Mouse (Mus musculus) ES-Bruce4 (cell line): Measurements from ENCODE around the gene Tulp3. TPM values are rescaled to one million over a fixed set of nuclear protein-coding genes. Genes with fewer than 3 reads are reported as not detected.

ENCODE experiments used
- H3K27ac ChIP-seq: 2 replicates; pipeline ENCODE4 v1.5.1; 2012; ENCODE audit warnings: low read length, inconsistent platforms; ENCODE audit not compliant: insufficient read depth
- H3K27me3 ChIP-seq: 2 replicates; pipeline ENCODE4 v1.6.1; 2012; ENCODE audit warnings: mild to moderate bottlenecking, low read length, inconsistent platforms; ENCODE audit not compliant: control insufficient read depth, poor library complexity, insufficient read depth, severe bottlenecking
- H3K36me3 ChIP-seq: 2 replicates; pipeline ENCODE4 v1.6.1; 2012; ENCODE audit warnings: inconsistent platforms, mild to moderate bottlenecking, low read length, moderate library complexity; ENCODE audit not compliant: control insufficient read depth, poor library complexity, insufficient read depth, severe bottlenecking
- H3K4me1 ChIP-seq: one replicate; pipeline ENCODE4 v1.8.1; 2011; ENCODE audit warnings: low read length; ENCODE audit not compliant: control insufficient read depth, insufficient read depth
- H3K4me3 ChIP-seq: 2 replicates; pipeline ENCODE4 v1.5.1; 2011; ENCODE audit warnings: low read depth, mild to moderate bottlenecking, low read length
- H3K9ac ChIP-seq: 2 replicates; pipeline ENCODE4 v1.6.1; 2012; ENCODE audit warnings: low read depth, mild to moderate bottlenecking, inconsistent platforms; ENCODE audit not compliant: poor library complexity, severe bottlenecking
- H3K9me3 ChIP-seq: replicated peaks from 2 replicates; pipeline ENCODE4 v1.6.1; 2012; ENCODE audit warnings: mild to moderate bottlenecking, low read length, inconsistent platforms; ENCODE audit not compliant: control insufficient read depth, poor library complexity, insufficient read depth, severe bottlenecking
- CTCF ChIP-seq: IDR thresholded peaks from one replicate; pipeline ENCODE4 v1.8.1; 2011; ENCODE audit warnings: low read depth, low read length
- EP300 ChIP-seq: IDR thresholded peaks from 2 replicates; pipeline ENCODE4 v1.6.1; 2011; ENCODE audit warnings: low read depth, low read length; ENCODE audit not compliant: insufficient read depth
- POLR2A ChIP-seq: IDR thresholded peaks from one replicate; pipeline ENCODE4 v1.8.1; 2011; ENCODE audit warnings: low read length; ENCODE audit not compliant: insufficient read depth
- polyA plus RNA-seq: library from polyadenylated mRNA; stranded (reverse); fragments of >200 nt; gene quantifications from 2 replicates; pipeline ENCODE4 v1.2.4, GENCODE M21; 2011; ENCODE audit warnings: low read depth; ENCODE audit not compliant: missing spikeins, insufficient read depth, insufficient read length

Tulp3 gene
- polyA plus RNA-seq, 1 experiment, result 57.4 TPM

- TF ChIP-seq CTCF, result no peak
- TF ChIP-seq EP300, result no peak
- no peak for TF ChIP-seq POLR2A
- H3K9ac ChIP-seq, result no peak overlapping the region
- no peak overlapping the region for H3K4me3 ChIP-seq
- H3K27me3 ChIP-seq, result no peaks in the 10 kb centered on the region
- peaks cover 23% of the 10 kb centered on the region for H3K36me3 ChIP-seq
- H3K27ac ChIP-seq, result no peak overlapping the region
- no peaks in the 10 kb centered on the region for H3K9me3 ChIP-seq
- peaks cover under 1% of the 10 kb centered on the region for H3K4me1 ChIP-seq
Measured at GRCm38 (mm10) chr6:128354140-128354539, 1.5 kb downstream of the Tulp3 start.

- Histone ChIP-seq H3K9ac (no peak overlapping the region), H3K27me3 (no peaks in the 10 kb centered on the region), H3K4me3 (no peak overlapping the region), H3K36me3 (no peaks in the 10 kb centered on the region), H3K27ac (no peak overlapping the region), H3K9me3 (no peaks in the 10 kb centered on the region), H3K4me1 (peaks cover 1% of the 10 kb centered on the region)
- TF ChIP-seq EP300, result no peak
- TF ChIP-seq POLR2A, result no peak
- TF ChIP-seq CTCF, result no peak
Measured at GRCm38 (mm10) chr6:128349711-128350110, 5.9 kb downstream of the Tulp3 start.

- TF ChIP-seq CTCF (no peak), EP300 (no peak)
- Histone ChIP-seq H3K9me3 (no peaks in the 10 kb centered on the region), H3K4me3 (no peak overlapping the region), H3K9ac (no peak overlapping the region), H3K36me3 (peaks cover 8% of the 10 kb centered on the region), H3K27ac (no peak overlapping the region), H3K27me3 (no peaks in the 10 kb centered on the region), H3K4me1 (peaks cover 1% of the 10 kb centered on the region)
Measured at GRCm38 (mm10) chr6:128346782-128347181, 8.9 kb downstream of the Tulp3 start.

- H3K9me3 ChIP-seq, result no peaks in the 10 kb centered on the region
- no peaks in the 10 kb centered on the region for H3K27me3 ChIP-seq
- TF ChIP-seq POLR2A (no peak), CTCF (no peak), EP300 (no peak)
- H3K27ac ChIP-seq, result no peak overlapping the region
- peaks cover 8% of the 10 kb centered on the region for H3K36me3 ChIP-seq
- no peak overlapping the region for H3K9ac ChIP-seq
- H3K4me3 ChIP-seq, result no peak overlapping the region
- peaks cover 1% of the 10 kb centered on the region for H3K4me1 ChIP-seq
Measured at GRCm38 (mm10) chr6:128345623-128346022, 10.0 kb downstream of the Tulp3 start.

GRCm38 (mm10) chr6:128341956-128342723 lies 13.5 kb downstream of the Tulp3 start:
- no peaks in the 10 kb centered on the region for H3K9me3 ChIP-seq
- peak overlapping the region; percentile 43 for H3K4me3 ChIP-seq
- no peak for TF ChIP-seq POLR2A
- H3K4me1 ChIP-seq, result peaks cover 5% of the 10 kb centered on the region
- H3K9ac ChIP-seq, result no peak overlapping the region
- no peaks in the 10 kb centered on the region for H3K27me3 ChIP-seq
- no peak overlapping the region for H3K27ac ChIP-seq
- H3K36me3 ChIP-seq, result peaks cover 8% of the 10 kb centered on the region

- no peak overlapping the region for H3K9ac ChIP-seq
- peaks cover 8% of the 10 kb centered on the region for H3K36me3 ChIP-seq
- peaks cover 7% of the 10 kb centered on the region for H3K4me1 ChIP-seq
- no peaks in the 10 kb centered on the region for H3K27me3 ChIP-seq
- H3K9me3 ChIP-seq, result no peaks in the 10 kb centered on the region
- TF ChIP-seq CTCF (no peak), EP300 (no peak), POLR2A (no peak)
- no peak overlapping the region for H3K4me3 ChIP-seq
- H3K27ac ChIP-seq, result peak overlapping the region; percentile 17; the same call in 1 of the 2 replicates
Measured at GRCm38 (mm10) chr6:128338876-128339275, 16.8 kb downstream of the Tulp3 start.
